Comparison of ENCODE assay signal across 19 mouse cellular contexts in genomic region chr7:135053186-135053715, GRCm38 (mm10).
DNase-seq lines count a peak whose midpoint lies in the region; ATAC-seq and TF ChIP-seq lines count a peak whose summit lies in the region.
"Had no signal": no experiment of that assay in that cellular context is flagged by ENCODE, and none has a peak within 500 bp of the region (broad histone marks: within the 10 kb centered on the region; RNA-seq: fewer than 3 reads in every experiment).

No protein-coding gene starts in this region.

- peaks cover 30% of the 10 kb centered on the region for H3K4me1 ChIP-seq in kidney, adult 2 months (ENCODE audit: control insufficient read depth, insufficient read depth, low read length)
- H3K4me1 ChIP-seq in kidney, embryonic 14.5 days (ENCODE audit: control insufficient read depth, insufficient read depth, low read length), result no peaks in the 10 kb centered on the region
- H3K4me1 ChIP-seq: forebrain, embryonic 15.5 days; stomach, embryonic 15.5 days had no signal

- WGBS in kidney, adult 2 months, result 69% methylated on average over 8 of the region's 8 CpGs
- 91% methylated on average over 8 of the region's 8 CpGs for WGBS in kidney, embryonic 14.5 days

- TF ChIP-seq CTCF in kidney, adult 2 months (conservative IDR thresholded peaks at IDR 0.05; ENCODE audit: insufficient read depth, insufficient read length, low read depth, low read length), result no peak

- peak; percentile 61 to 75 for DNase-seq in cerebellum, postnatal 10 days
- DNase-seq in cerebellum, adult 9-11 months, result no peak
- DNase-seq in kidney, adult 2 months, result peak; percentile 88
- peak; percentile 9 for DNase-seq in urinary bladder, postnatal 14 days (ENCODE audit: low spot score)
- no peak for DNase-seq in urinary bladder, adult 2 months (ENCODE audit: low spot score)
- no peak for DNase-seq in layer of hippocampus, adult 18-20 months (ENCODE audit: low spot score in 2 of 2)
- DNase-seq: cerebellum, adult 8-10 months; embryo, embryonic 11 days; gastrocnemius, adult 2 months; heart, postnatal 36 days; layer of hippocampus, adult 9-11 months; lung, postnatal 10 days; retina, postnatal 1 day had no signal

- no peaks in the 10 kb centered on the region for H3K36me3 ChIP-seq in kidney, adult 2 months (ENCODE audit: control insufficient read depth, insufficient read depth, low read length)
- H3K36me3 ChIP-seq in kidney, embryonic 14.5 days (ENCODE audit: control insufficient read depth, insufficient read depth, low read length), result no peaks in the 10 kb centered on the region
- H3K36me3 ChIP-seq: forebrain, embryonic 15.5 days; stomach, embryonic 15.5 days had no signal

- H3K4me3 ChIP-seq in kidney, adult 2 months (ENCODE audit: insufficient read depth, low read depth, low read length), result no peak overlapping the region
- no peak overlapping the region for H3K4me3 ChIP-seq in kidney, embryonic 14.5 days (ENCODE audit: low read length)
- H3K4me3 ChIP-seq: forebrain, embryonic 15.5 days; gastrocnemius, adult 2 months; stomach, embryonic 15.5 days had no signal

- ATAC-seq in kidney, embryonic 14.5 days (ENCODE audit: low FRiP score, low TSS enrichment), result no peak
- ATAC-seq in granulocyte monocyte progenitor cell, adult 5-6 weeks (replicated peaks; ENCODE audit: poor library complexity, severe bottlenecking), result no peak
- ATAC-seq: forebrain, embryonic 15.5 days had no signal

- peak overlapping the region; percentile 35; the same call in 1 of the 2 replicates for H3K27ac ChIP-seq in kidney, adult 2 months (ENCODE audit: insufficient read depth, low read depth, low read length)
- H3K27ac ChIP-seq in kidney, embryonic 14.5 days (ENCODE audit: low read depth, low read length), result no peak overlapping the region
- H3K27ac ChIP-seq: forebrain, embryonic 15.5 days; gastrocnemius, adult 2 months; liver, embryonic 14.5 days; stomach, embryonic 15.5 days had no signal

- H3K9me3 ChIP-seq in kidney, embryonic 14.5 days (ENCODE audit: control insufficient read depth, low read length), result no peaks in the 10 kb centered on the region
- H3K9me3 ChIP-seq: forebrain, embryonic 15.5 days; stomach, embryonic 15.5 days had no signal

- H3K4me2 ChIP-seq in kidney, embryonic 14.5 days (replicated peaks; ENCODE audit: low read depth, low read length), result no peak overlapping the region
- H3K4me2 ChIP-seq: forebrain, embryonic 15.5 days; stomach, embryonic 15.5 days had no signal

- H3K27me3 ChIP-seq in kidney, adult 2 months (replicated peaks; ENCODE audit: control insufficient read depth, insufficient read depth, low read length), result no peaks in the 10 kb centered on the region
- no peaks in the 10 kb centered on the region for H3K27me3 ChIP-seq in kidney, embryonic 14.5 days (ENCODE audit: control insufficient read depth, insufficient read depth, low read length)
- H3K27me3 ChIP-seq: CH12.LX; forebrain, embryonic 15.5 days; stomach, embryonic 15.5 days had no signal

- no peak for TF ChIP-seq POLR2A in kidney, adult 2 months (IDR thresholded peaks at IDR 0.05; ENCODE audit: low read depth, low read length)

- no peak overlapping the region for H3K9ac ChIP-seq in kidney, embryonic 14.5 days (ENCODE audit: low read depth, low read length)
- H3K9ac ChIP-seq: forebrain, embryonic 15.5 days; liver, embryonic 14.5 days; stomach, embryonic 15.5 days had no signal

Comparison
In these comparisons a context has a peak if more than half of its experiments do, and no peak if none do; other contexts are left out.
1. DNase-seq: peak in cerebellum, postnatal 10 days (2 of 2), kidney, adult 2 months (single experiment) and urinary bladder, postnatal 14 days (single experiment); none in cerebellum, adult 9-11 months (single experiment), urinary bladder, adult 2 months (single experiment) and layer of hippocampus, adult 18-20 months (0 of 2).